Mouse (Mus musculus) monocyte, adult 2 months (primary cell): Measurements from ENCODE around the gene Zbtb16.

Experiments
- DNase-seq, 2 experiments: peaks; one replicate each; pipeline ENCODE4 v3.0.0; 2022; ENCODE audit warnings: low spot score in 2 of 2, low read depth in 1 of 2

Zbtb16 gene

DNA sequence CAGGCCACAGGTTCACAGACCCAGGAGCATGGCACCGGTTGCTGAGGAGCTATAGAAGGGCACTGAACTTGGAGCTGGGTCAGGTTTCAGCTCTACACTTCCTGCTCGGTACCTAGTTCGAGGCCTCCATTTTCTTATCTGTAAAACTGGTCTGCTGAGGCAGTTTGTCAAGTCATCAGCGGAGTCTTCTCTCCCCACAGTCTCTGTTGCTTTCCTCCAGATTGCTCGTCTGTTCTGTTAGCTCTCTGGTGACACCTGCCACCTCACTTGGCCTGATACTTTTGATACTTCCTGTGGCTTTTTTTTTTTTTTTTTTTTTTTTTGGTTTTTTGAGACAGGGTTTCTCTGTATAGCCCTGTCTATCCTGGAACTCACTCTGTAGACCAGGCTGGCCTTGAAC, 124.2 kb downstream of the Zbtb16 start:
- DNase-seq, result no peak

DNA sequence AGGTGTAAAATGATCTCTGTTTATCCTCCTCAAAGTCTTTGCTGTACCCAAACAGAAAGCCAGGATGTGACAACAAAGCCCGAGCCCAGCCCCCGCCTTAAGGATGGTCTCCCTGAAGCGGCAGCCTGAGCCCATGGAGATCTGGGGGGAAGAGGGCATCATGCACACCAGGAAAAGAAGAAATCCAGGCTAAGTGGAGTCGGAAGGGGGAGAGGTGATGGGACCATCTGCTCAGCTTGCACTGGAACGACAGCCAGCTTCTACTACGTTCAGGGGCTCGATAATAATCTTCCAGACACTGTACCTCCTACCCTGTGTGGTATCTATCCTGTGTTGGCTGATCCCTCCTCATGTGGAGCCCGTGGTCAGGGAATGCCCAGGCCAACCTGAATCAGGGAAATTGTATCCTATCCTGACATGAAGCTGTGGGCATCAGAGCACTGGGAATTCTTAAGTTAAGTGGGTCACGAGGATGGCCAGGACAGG, 124.7 kb downstream of the Zbtb16 start:
- DNase-seq, result no peak

DNA sequence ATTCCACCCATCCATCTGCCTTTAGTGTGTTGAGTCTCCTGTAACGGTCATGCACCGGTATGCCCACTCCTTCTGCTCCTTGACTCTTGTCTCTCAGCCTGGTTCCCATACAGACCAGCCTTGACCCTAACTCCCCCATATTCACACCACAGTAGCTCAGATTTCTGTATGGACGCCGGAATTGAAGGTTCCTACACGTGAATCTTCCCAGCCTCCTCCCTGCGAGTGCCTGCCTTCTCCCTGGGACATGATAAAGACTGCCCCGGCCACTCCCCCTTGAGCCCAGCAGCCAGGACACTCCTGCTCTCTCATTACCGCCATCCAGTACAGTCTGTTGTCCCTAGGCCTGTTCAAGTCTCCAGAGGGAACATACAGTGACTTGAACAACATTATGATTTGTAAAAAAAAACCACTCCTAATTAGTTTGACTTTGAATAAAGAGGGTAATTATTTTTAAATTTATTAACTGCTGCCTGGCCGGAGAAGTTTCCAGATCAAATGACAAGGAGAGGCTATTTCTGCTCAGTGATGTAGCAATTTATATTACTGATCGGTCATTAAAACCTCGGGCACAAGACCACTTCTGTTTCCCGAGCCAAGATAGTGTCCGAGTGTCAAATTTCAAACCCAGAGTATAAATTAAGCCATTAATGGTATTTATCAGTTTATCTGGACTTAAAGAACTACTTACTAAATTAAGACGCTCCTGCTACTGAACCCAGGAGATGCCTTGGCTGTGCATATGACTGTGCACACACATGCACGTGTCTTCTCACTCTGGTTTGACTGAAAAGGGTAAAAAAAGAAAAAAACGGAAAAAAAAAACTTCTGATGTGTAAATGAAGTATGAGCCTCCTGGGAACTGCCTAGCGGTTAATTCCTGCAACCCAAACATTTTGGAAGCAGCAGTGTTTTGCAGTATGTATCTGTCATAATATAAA, 125.4 kb downstream of the Zbtb16 start:
- no peak for DNase-seq

- DNase-seq, result no peak
Observed at GRCm38 (mm10) chr9:48707824-48708229, 128.2 kb downstream of the Zbtb16 start.

DNA sequence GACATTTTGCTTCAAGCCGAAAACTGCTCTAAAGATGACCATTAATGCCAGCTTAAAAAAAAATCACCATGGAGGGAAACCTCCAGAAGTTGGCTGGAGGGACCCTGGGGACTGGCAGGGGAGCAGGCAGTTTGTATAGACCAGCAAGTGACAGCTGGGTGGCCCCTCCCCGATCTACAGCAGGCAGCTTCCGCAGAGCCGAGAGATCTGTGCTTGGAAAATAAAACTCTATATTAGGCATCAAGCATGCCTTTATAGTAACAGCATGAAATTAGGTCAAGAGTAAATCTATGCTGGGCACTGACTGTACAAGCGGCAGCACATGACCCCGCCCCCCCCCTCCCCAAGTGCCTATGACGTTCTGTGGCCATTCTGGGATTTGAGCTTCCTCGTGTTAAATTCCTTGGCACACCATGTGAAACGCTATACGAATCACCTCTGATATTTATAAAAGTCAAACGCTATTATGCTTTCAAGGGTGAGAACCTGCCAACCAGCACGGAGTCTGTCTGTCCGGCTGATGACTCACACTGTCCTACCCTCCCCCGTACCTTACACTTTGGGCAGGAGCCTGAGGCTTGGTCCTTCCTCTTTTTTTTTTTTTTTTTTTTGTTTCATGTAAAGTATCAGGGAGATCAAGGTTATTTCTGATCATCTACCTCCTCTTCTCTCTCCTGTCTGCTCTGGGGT, 128.7 kb downstream of the Zbtb16 start:
- no peak for DNase-seq

DNA sequence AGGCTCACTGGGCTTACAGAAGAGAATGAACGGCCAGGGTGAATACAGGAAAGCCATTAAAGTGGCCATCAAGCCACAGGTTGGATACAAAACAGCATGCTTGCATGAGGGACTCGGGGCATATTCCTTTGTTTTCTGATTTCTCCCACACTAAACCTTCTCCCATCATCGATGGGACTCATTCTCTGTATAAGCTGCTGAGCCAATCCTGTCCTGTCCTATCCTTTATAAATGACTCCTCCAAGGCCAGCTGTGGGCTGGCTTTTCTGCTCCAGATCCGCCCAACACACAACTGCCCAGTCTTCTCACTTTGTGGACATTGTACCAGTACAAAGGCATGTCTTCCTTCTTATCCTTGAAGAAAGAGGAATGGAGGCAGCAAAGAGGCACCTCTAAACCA, 134.7 kb downstream of the Zbtb16 start:
- DNase-seq, result no peak

- no peak for DNase-seq
Observed at GRCm38 (mm10) chr9:48700871-48701270, 135.2 kb downstream of the Zbtb16 start.

GRCm38 (mm10) chr9:48697470-48697815, 138.6 kb downstream of the Zbtb16 start:
- DNase-seq, result no peak

DNA sequence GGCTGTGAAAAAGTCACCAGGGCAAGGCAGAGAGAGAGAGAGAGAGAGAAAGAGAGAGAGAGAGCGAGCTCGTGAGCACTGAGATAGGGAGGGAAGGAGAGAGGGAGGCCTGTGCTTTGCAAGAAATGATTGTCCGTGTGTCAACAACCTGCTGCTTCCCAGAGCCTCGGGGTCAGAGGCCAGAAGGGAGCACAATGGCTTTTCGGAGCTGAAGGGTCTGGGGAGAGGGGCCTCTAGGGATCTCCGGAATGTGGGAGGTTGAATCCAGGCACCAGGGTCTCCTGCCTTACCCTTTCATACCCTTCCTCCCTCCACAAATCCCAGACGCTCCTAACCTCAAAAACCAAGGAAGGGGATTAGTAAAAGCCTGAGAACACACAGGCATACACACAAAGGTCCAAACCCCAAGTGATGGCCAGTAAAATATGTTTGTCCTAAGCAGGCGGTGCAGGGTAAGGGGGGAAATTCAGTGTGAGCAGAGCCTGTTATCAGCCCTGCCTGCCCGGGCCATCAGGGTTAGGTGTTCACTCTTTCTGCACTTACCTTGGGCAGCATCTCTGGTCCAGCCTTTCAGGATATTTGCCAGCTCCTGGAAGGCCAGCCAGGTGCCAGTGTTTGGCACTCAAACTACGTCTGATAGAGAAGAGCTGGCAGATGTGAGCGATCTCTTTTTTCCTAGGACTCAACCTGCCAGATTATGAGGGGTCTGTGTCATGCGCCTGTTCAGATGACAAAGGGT, 139.1 kb downstream of the Zbtb16 start:
- no peak for DNase-seq

GRCm38 (mm10) chr9:48696330-48696729, 139.7 kb downstream of the Zbtb16 start:
- no peak for DNase-seq

DNA sequence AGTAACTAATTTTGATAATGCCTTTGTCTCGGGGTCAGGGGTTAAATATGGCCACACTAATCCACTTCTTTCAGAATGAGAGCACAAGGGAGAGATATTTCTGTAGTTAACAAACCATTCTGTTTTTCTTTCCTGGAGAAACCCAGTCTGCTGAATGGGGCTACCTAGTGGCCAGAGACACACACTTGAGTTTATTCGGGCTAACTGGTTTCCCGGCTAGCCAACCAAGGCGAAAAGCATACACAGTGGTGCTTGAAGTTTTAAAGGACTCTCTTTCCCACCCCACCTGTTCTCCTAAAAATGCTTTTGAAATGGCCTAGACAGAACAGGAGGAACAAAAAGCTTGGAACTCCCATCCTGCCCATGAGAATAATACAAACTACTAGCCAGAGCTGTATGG, 140.2 kb downstream of the Zbtb16 start:
- DNase-seq, result no peak

GRCm38 (mm10) chr9:48694616-48695061, 141.4 kb downstream of the Zbtb16 start:
- DNase-seq, result no peak

- DNase-seq, result no peak
Observed at GRCm38 (mm10) chr9:48693696-48694095, 142.3 kb downstream of the Zbtb16 start.

DNA sequence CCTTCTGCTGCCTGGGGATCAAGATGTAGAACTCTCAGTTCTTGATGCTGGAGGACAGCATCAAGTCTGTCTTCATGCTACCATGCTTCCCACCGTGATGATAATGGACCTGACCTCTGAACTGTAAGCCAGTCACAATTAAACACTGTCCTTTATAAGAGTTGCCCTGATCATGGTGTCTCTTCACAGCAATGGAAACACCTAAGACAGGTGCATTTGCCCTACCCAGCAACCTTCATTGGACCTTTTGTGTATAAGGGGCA, 146.4 kb downstream of the Zbtb16 start:
- DNase-seq, result no peak

GRCm38 (mm10) chr9:48688859-48689717, 146.9 kb downstream of the Zbtb16 start:
- no peak for DNase-seq

DNA sequence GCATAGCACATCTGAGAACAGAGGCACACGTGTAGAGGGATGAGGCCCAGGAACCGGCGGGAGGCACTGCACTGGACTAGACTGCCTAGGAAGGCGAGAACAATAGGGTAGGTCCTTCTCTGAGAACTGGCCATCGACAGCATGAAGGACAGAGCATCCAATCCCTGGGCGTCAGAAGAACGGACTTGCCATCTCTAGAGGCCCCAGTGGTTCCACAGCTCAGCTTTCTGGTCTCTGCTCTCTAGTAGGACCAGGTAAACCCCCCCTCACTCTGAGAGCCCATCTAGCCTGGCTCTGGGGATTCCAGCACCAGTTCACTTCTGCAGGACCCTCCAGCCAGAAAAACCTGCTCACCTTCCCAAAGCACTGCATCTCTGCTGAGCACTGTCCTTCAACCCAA, 148.1 kb downstream of the Zbtb16 start:
- no peak for DNase-seq

- no peak for DNase-seq
Observed at GRCm38 (mm10) chr9:48685721-48686120, 150.3 kb downstream of the Zbtb16 start.

GRCm38 (mm10) chr9:48684144-48684543, 151.9 kb downstream of the Zbtb16 start:
- no peak for DNase-seq

DNA sequence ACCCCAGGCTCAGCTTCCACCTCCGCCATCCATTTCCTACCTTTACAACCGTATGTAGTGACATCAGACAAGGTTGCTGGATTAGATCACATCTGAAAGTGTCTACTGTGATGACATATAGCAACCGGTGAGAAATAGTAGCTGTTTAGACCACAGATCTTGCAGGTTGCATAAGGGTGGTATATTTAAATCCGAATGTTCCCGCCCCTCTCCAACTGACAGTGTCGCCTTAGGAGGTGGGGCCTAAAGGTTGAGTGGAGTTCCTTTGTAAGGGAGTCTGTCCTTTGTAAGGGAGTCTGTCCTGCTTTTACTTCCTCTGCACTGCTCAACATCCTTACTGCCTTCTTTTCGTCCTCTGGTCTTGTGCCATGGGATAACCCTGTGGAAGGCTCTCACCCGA, 154.8 kb downstream of the Zbtb16 start:
- DNase-seq, result no peak

GRCm38 (mm10) chr9:48678426-48679358, 157.3 kb downstream of the Zbtb16 start:
- DNase-seq, result no peak
